Mouse (Mus musculus) layer of hippocampus, postnatal 36 days (tissue): ENCODE measurements around the gene Insig1. TPM values are rescaled to one million over a fixed set of nuclear protein-coding genes. Genes with fewer than 3 reads are reported as not detected.

ENCODE experiments used
- DNase-seq, 2 experiments: peaks; one replicate each; pipeline ENCODE4 v3.0.0; 2022
- total RNA-seq, 2 experiments: library from RNA; stranded (reverse); gene quantifications; 2 replicates each; pipeline ENCODE4 v1.2.3; 2021

Gene Insig1
- total RNA-seq, 2 experiments from 2014 or later, result 54.9 TPM

GRCm38 (mm10) chr5:28065275-28065674 is 5.9 kb upstream of the Insig1 start:
- DNase-seq, result no peak

GRCm38 (mm10) chr5:28066311-28066710 is 4.9 kb upstream of the Insig1 start:
- no peak for DNase-seq

- DNase-seq, result no peak
Observed at GRCm38 (mm10) chr5:28070149-28070827, 875 bp upstream of the Insig1 start.

GRCm38 (mm10) chr5:28071456-28072223 is 477 bp downstream of the Insig1 start:
- peak; percentile 87 to 88 for DNase-seq

GRCm38 (mm10) chr5:28079431-28079830 is 8.3 kb downstream of the Insig1 start:
- no peak for DNase-seq

- DNase-seq, result no peak
Observed at GRCm38 (mm10) chr5:28081127-28081526, 10.0 kb downstream of the Insig1 start.

- no peak for DNase-seq
Observed at GRCm38 (mm10) chr5:28081822-28082221, 10.7 kb downstream of the Insig1 start.

- DNase-seq, result no peak
Observed at GRCm38 (mm10) chr5:28082312-28082711, 11.1 kb downstream of the Insig1 start.

- no peak for DNase-seq
Observed at GRCm38 (mm10) chr5:28082796-28083195, 11.6 kb downstream of the Insig1 start.

- no peak for DNase-seq
Observed at GRCm38 (mm10) chr5:28084743-28085142, 13.6 kb downstream of the Insig1 start.

- no peak for DNase-seq
Observed at GRCm38 (mm10) chr5:28090547-28090946, 19.4 kb downstream of the Insig1 start.

GRCm38 (mm10) chr5:28092327-28092726 is 21.2 kb downstream of the Insig1 start:
- DNase-seq, result no peak

GRCm38 (mm10) chr5:28093874-28094273 is 22.7 kb downstream of the Insig1 start:
- DNase-seq, result peak; percentile 59 to 73

GRCm38 (mm10) chr5:28094393-28094792 is 23.2 kb downstream of the Insig1 start:
- DNase-seq, result no peak

- no peak for DNase-seq
Observed at GRCm38 (mm10) chr5:28094846-28095245, 23.7 kb downstream of the Insig1 start.

- DNase-seq, result no peak
Observed at GRCm38 (mm10) chr5:28095671-28096070, 24.5 kb downstream of the Insig1 start.

GRCm38 (mm10) chr5:28106966-28107365 is 35.8 kb downstream of the Insig1 start:
- DNase-seq, result no peak

- no peak for DNase-seq
Observed at GRCm38 (mm10) chr5:28107974-28108373, 36.8 kb downstream of the Insig1 start.

- no peak for DNase-seq
Observed at GRCm38 (mm10) chr5:28110881-28111280, 39.7 kb downstream of the Insig1 start.

- DNase-seq, result no peak
Observed at GRCm38 (mm10) chr5:28117251-28117880, 46.2 kb downstream of the Insig1 start.

GRCm38 (mm10) chr5:28117882-28118530 is 46.8 kb downstream of the Insig1 start:
- DNase-seq, result no peak

- DNase-seq, result no peak
Observed at GRCm38 (mm10) chr5:28118531-28118925, 47.4 kb downstream of the Insig1 start.

- DNase-seq, result no peak
Observed at GRCm38 (mm10) chr5:28119576-28119975, 48.4 kb downstream of the Insig1 start.
